Mouse (Mus musculus): ENCODE data around the gene Defb43.

The Defb43 gene

GRCm38 (mm10) chr14:63054729-63055128 lies 43.2 kb downstream of the Defb43 start:
- ChIA-PET POLR2A (interaction anchor here in 1 of 4 experiments (1.0 kb wide), 1 partner anchor 88 kb away, joined by 4 read pairs; no protein-coding TSS in a partner anchor), CTCF (interaction anchor here in 2 of 4 experiments (0.7 to 1.1 kb wide), 3 partner anchors 12 to 22 kb away, joined by 3 to 4 read pairs (median 3); no protein-coding TSS in a partner anchor)

- ChIA-PET POLR2A (no interaction called here), CTCF (interaction anchor here in 2 of 4 experiments (0.6 to 1.4 kb wide), 3 partner anchors 10 to 568 kb away, joined by 3 to 4 read pairs (median 3); no protein-coding TSS in a partner anchor)
Measured at GRCm38 (mm10) chr14:63060361-63060760, 48.8 kb downstream of the Defb43 start.

- CTCF ChIA-PET = interaction anchor here in 1 of 4 experiments (1.0 kb wide), 1 partner anchor 14 kb away, joined by 3 read pairs; no protein-coding TSS in a partner anchor
- POLR2A ChIA-PET = no interaction called here
Measured at GRCm38 (mm10) chr14:63062184-63062583, 50.6 kb downstream of the Defb43 start.

GRCm38 (mm10) chr14:63065391-63065790 lies 53.8 kb downstream of the Defb43 start:
- POLR2A ChIA-PET = interaction anchor here in 1 of 4 experiments (1.2 kb wide), 1 partner anchor 13 kb away, joined by 3 read pairs; no protein-coding TSS in a partner anchor
- CTCF ChIA-PET = interaction anchor here in 1 of 4 experiments (0.8 kb wide), 1 partner anchor 130 kb away, joined by 3 read pairs; no protein-coding TSS in a partner anchor

- ChIA-PET CTCF (interaction anchor here (0.5 to 2.5 kb wide), 74 partner anchors 9 to 1546 kb away, joined by 3 to 34 read pairs (median 4); partner anchors contain the start of genes Defb30 (in 1 of the 4) and Defb42 (in 1 of the 4)), POLR2A (interaction anchor here (0.7 to 2.3 kb wide), 23 partner anchors 10 to 306 kb away, joined by 3 to 13 read pairs (median 4); partner anchors contain the start of gene Ints6 (in 1 of the 4))
Measured at GRCm38 (mm10) chr14:63066630-63067310, 55.2 kb downstream of the Defb43 start.

Measured in embryonic stem cell, embryonic (primary cell).